Mouse (Mus musculus): ENCODE data around the gene Npc2. TPM values are rescaled to one million over a fixed set of nuclear protein-coding genes. Genes with fewer than 3 reads are reported as not detected.

Npc2 gene
- polyA plus RNA-seq, 1 experiment from 2014 or later: 63.5 TPM

- no peaks in the 10 kb centered on the region for H3K4me1 ChIP-seq (ENCODE audit: control insufficient read depth, insufficient read depth, low read length)
- ATAC-seq (ENCODE audit: insufficient number of reproducible peaks, low FRiP score, low TSS enrichment, low read depth) (no peak), DNase-seq (ENCODE audit: low spot score) (no peak)
- no peak overlapping the region for H3K4me2 ChIP-seq (ENCODE audit: low read depth, severe bottlenecking)
- H3K4me3 ChIP-seq (ENCODE audit: low read depth, low read length): no peak overlapping the region
- H3K9ac ChIP-seq (ENCODE audit: low read length): no peak overlapping the region
- no peaks in the 10 kb centered on the region for H3K9me3 ChIP-seq (ENCODE audit: control insufficient read depth, low read length)
- WGBS: 83% methylated on average over 10 of the region's 10 CpGs
- H3K27ac ChIP-seq (replicated peaks; ENCODE audit: low read depth, low read length): no peak overlapping the region
- H3K36me3 ChIP-seq (ENCODE audit: control insufficient read depth, insufficient read depth, low read length): no peaks in the 10 kb centered on the region
- no peaks in the 10 kb centered on the region for H3K27me3 ChIP-seq (ENCODE audit: control insufficient read depth, insufficient read depth, low read length)
These were observed 29.5 kb downstream of the Npc2 start for GRCm38 (mm10) chr12:84743496-84743895.

- no peaks in the 10 kb centered on the region for H3K4me1 ChIP-seq (ENCODE audit: control insufficient read depth, insufficient read depth, low read length)
- no peak overlapping the region for H3K4me3 ChIP-seq (ENCODE audit: low read depth, low read length)
- no peaks in the 10 kb centered on the region for H3K9me3 ChIP-seq (ENCODE audit: control insufficient read depth, low read length)
- ATAC-seq (ENCODE audit: insufficient number of reproducible peaks, low FRiP score, low TSS enrichment, low read depth) (no peak), DNase-seq (ENCODE audit: low spot score) (no peak)
- no peaks in the 10 kb centered on the region for H3K27me3 ChIP-seq (ENCODE audit: control insufficient read depth, insufficient read depth, low read length)
- no peak overlapping the region for H3K27ac ChIP-seq (replicated peaks; ENCODE audit: low read depth, low read length)
- H3K36me3 ChIP-seq (ENCODE audit: control insufficient read depth, insufficient read depth, low read length): no peaks in the 10 kb centered on the region
- 67% methylated on average over 13 of the region's 13 CpGs for WGBS
- no peak overlapping the region for H3K4me2 ChIP-seq (ENCODE audit: low read depth, severe bottlenecking)
- no peak overlapping the region for H3K9ac ChIP-seq (ENCODE audit: low read length)
These were observed 39.6 kb downstream of the Npc2 start for GRCm38 (mm10) chr12:84733366-84733765.

DNA sequence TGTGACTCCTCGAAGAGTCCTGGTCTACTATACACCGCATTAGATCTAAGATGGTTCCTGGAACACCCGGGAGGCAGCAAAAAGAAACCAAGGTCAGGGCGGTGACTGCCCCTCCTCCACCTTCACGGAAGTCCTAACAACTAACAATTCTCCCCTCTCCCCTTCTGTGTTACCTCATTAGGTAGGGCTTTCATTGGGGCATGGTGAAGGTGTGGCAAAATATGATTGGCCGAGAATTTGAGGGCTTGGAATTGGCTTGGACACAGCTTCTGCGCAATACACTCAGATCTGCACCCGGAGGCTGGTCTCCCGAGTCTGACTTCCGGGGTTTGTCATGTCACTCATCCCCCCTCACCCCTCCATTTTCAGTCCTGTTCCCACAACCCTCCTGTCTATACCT lies 44.5 kb downstream of the Npc2 start:
- no peak for ATAC-seq (ENCODE audit: insufficient number of reproducible peaks, low FRiP score, low TSS enrichment, low read depth)

GRCm38 (mm10) chr12:84727434-84727833 lies 45.5 kb downstream of the Npc2 start:
- DNase-seq (ENCODE audit: low spot score) (no peak), ATAC-seq (ENCODE audit: insufficient number of reproducible peaks, low FRiP score, low TSS enrichment, low read depth) (no peak)
- Histone ChIP-seq H3K4me2 (ENCODE audit: low read depth, severe bottlenecking) (no peak overlapping the region), H3K36me3 (ENCODE audit: control insufficient read depth, insufficient read depth, low read length) (no peaks in the 10 kb centered on the region), H3K4me1 (ENCODE audit: control insufficient read depth, insufficient read depth, low read length) (no peaks in the 10 kb centered on the region), H3K27me3 (ENCODE audit: control insufficient read depth, insufficient read depth, low read length) (no peaks in the 10 kb centered on the region), H3K9ac (ENCODE audit: low read length) (no peak overlapping the region), H3K27ac (replicated peaks; ENCODE audit: low read depth, low read length) (no peak overlapping the region), H3K9me3 (ENCODE audit: control insufficient read depth, low read length) (no peaks in the 10 kb centered on the region), H3K4me3 (ENCODE audit: low read depth, low read length) (no peak overlapping the region)
- WGBS: 56% methylated on average over 5 of the region's 5 CpGs

More for the DNA sequence above, 44.5 kb downstream of the Npc2 start:
- H3K4me2 ChIP-seq (ENCODE audit: low read depth, severe bottlenecking): no peak overlapping the region
- no peaks in the 10 kb centered on the region for H3K27me3 ChIP-seq (ENCODE audit: control insufficient read depth, insufficient read depth, low read length)
- no peaks in the 10 kb centered on the region for H3K9me3 ChIP-seq (ENCODE audit: control insufficient read depth, low read length)
- no peak overlapping the region for H3K9ac ChIP-seq (ENCODE audit: low read length)
- WGBS: 91% methylated on average over 10 of the region's 10 CpGs
- H3K4me3 ChIP-seq (ENCODE audit: low read depth, low read length): no peak overlapping the region
- no peak for DNase-seq (ENCODE audit: low spot score)
- H3K4me1 ChIP-seq (ENCODE audit: control insufficient read depth, insufficient read depth, low read length): no peaks in the 10 kb centered on the region
- H3K36me3 ChIP-seq (ENCODE audit: control insufficient read depth, insufficient read depth, low read length): no peaks in the 10 kb centered on the region
- no peak overlapping the region for H3K27ac ChIP-seq (replicated peaks; ENCODE audit: low read depth, low read length)

- DNase-seq (ENCODE audit: low spot score) (no peak), ATAC-seq (ENCODE audit: insufficient number of reproducible peaks, low FRiP score, low TSS enrichment, low read depth) (no peak)
- Histone ChIP-seq H3K9ac (ENCODE audit: low read length) (no peak overlapping the region), H3K27me3 (ENCODE audit: control insufficient read depth, insufficient read depth, low read length) (no peaks in the 10 kb centered on the region), H3K4me1 (ENCODE audit: control insufficient read depth, insufficient read depth, low read length) (no peaks in the 10 kb centered on the region), H3K27ac (replicated peaks; ENCODE audit: low read depth, low read length) (no peak overlapping the region), H3K9me3 (ENCODE audit: control insufficient read depth, low read length) (no peaks in the 10 kb centered on the region), H3K4me3 (ENCODE audit: low read depth, low read length) (no peak overlapping the region), H3K4me2 (ENCODE audit: low read depth, severe bottlenecking) (no peak overlapping the region), H3K36me3 (ENCODE audit: control insufficient read depth, insufficient read depth, low read length) (no peaks in the 10 kb centered on the region)
- WGBS: 27% methylated on average over 4 of the region's 4 CpGs
These were observed 46.0 kb downstream of the Npc2 start for GRCm38 (mm10) chr12:84726986-84727385.

DNA sequence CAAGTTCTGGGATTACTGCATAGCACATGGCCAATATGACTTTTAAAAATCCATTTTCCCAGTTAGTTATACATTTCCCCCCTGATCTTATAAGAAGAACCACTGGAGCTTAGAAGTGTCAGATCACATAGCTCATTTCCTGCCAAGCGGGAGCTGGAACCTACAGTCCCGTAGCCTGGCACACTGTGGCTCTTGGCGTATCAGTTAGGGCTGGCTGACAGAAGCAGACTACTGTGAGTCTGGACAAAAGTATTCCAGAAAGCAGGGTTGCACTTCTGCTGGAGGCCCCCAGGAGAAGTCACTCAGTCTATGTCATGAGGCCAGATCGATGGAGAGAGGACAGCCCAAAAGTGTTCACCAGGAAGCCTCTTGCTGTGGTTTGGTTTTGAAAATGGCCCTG lies 46.6 kb downstream of the Npc2 start:
- Histone ChIP-seq H3K4me3 (ENCODE audit: low read depth, low read length) (no peak overlapping the region), H3K36me3 (ENCODE audit: control insufficient read depth, insufficient read depth, low read length) (no peaks in the 10 kb centered on the region), H3K4me2 (ENCODE audit: low read depth, severe bottlenecking) (no peak overlapping the region), H3K9ac (ENCODE audit: low read length) (no peak overlapping the region), H3K27ac (replicated peaks; ENCODE audit: low read depth, low read length) (no peak overlapping the region), H3K4me1 (ENCODE audit: control insufficient read depth, insufficient read depth, low read length) (no peaks in the 10 kb centered on the region), H3K27me3 (ENCODE audit: control insufficient read depth, insufficient read depth, low read length) (no peaks in the 10 kb centered on the region), H3K9me3 (ENCODE audit: control insufficient read depth, low read length) (no peaks in the 10 kb centered on the region)
- WGBS: 87% methylated on average over 4 of the region's 4 CpGs
- ATAC-seq (ENCODE audit: insufficient number of reproducible peaks, low FRiP score, low TSS enrichment, low read depth) (no peak), DNase-seq (ENCODE audit: low spot score) (no peak)

DNA sequence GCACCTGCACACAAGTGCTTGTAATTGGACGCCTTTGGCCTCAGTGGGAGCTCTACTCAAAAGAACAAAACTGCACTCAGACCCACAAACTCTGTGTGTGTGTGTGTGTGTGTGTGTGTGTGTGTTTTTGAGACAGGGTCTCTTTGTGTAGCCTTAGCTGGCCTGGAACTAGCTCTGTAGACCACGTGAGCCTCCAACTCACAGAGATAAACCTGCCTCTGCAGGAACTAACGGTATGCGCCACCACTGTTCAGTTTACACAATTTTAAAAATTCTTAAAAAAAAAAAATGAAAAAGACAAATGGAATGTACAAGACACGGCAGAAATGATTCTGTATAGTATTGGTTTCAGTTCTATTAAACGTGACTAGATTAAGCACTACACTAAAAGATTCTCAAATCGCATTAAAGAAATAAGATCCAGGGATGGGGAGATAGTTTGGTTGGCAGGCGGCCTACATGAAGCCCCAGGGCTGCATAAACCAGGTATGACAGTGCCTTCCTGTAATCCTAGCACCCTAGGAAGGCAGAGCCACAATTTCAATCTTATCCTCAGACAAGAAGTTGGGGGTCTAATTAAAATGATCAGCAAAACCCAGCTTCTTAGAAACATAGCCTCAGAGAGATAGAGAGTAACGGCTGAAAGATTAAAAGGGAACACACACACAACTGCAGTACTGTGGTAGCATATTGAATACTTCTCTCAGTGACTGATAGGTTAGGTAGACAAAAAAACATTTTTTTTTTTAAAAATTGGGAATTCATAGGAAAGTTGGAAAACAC lies 54.3 kb downstream of the Npc2 start:
- Histone ChIP-seq H3K9me3 (ENCODE audit: control insufficient read depth, low read length) (no peaks in the 10 kb centered on the region), H3K27ac (replicated peaks; ENCODE audit: low read depth, low read length) (no peak overlapping the region), H3K27me3 (ENCODE audit: control insufficient read depth, insufficient read depth, low read length) (no peaks in the 10 kb centered on the region), H3K36me3 (ENCODE audit: control insufficient read depth, insufficient read depth, low read length) (no peaks in the 10 kb centered on the region), H3K4me3 (ENCODE audit: low read depth, low read length) (no peak overlapping the region), H3K4me2 (ENCODE audit: low read depth, severe bottlenecking) (no peak overlapping the region), H3K9ac (ENCODE audit: low read length) (no peak overlapping the region), H3K4me1 (ENCODE audit: control insufficient read depth, insufficient read depth, low read length) (no peaks in the 10 kb centered on the region)
- 89% methylated on average over 9 of the region's 9 CpGs for WGBS
- DNase-seq (ENCODE audit: low spot score) (no peak), ATAC-seq (ENCODE audit: insufficient number of reproducible peaks, low FRiP score, low TSS enrichment, low read depth) (no peak)

- H3K9ac ChIP-seq (ENCODE audit: low read length): no peak overlapping the region
- no peak overlapping the region for H3K27ac ChIP-seq (replicated peaks; ENCODE audit: low read depth, low read length)
- no peak overlapping the region for H3K4me3 ChIP-seq (ENCODE audit: low read depth, low read length)
- H3K36me3 ChIP-seq (ENCODE audit: control insufficient read depth, insufficient read depth, low read length): no peaks in the 10 kb centered on the region
- ATAC-seq (ENCODE audit: insufficient number of reproducible peaks, low FRiP score, low TSS enrichment, low read depth) (no peak), DNase-seq (ENCODE audit: low spot score) (no peak)
- WGBS: 69% methylated on average over 6 of the region's 6 CpGs
- H3K27me3 ChIP-seq (ENCODE audit: control insufficient read depth, insufficient read depth, low read length): no peaks in the 10 kb centered on the region
- no peak overlapping the region for H3K4me2 ChIP-seq (ENCODE audit: low read depth, severe bottlenecking)
- no peaks in the 10 kb centered on the region for H3K4me1 ChIP-seq (ENCODE audit: control insufficient read depth, insufficient read depth, low read length)
- H3K9me3 ChIP-seq (ENCODE audit: control insufficient read depth, low read length): no peaks in the 10 kb centered on the region
These were observed 58.4 kb downstream of the Npc2 start for GRCm38 (mm10) chr12:84714578-84714977.

Data from limb, embryonic 11.5 days (tissue).